Mouse (Mus musculus): ENCODE results near the gene Srm. TPM values are rescaled to one million over a fixed set of nuclear protein-coding genes. Genes with fewer than 3 reads are reported as not detected.
A peak's percentile ranks its signal among the peaks of the same experiment; 100 is the strongest.

Gene Srm
- 100 to 1,000 TPM; 107 to 109 TPM for total RNA-seq (2021)

- DNase-seq, result peak; percentile 98
- intact Hi-C loops (cut with DNase I), result no loop called here
These were observed at the start of gene Srm for GRCm38 (mm10) chr4:148591171-148591630. TSS of gene Srm (plus strand) at chr4:148591503.

GRCm38 (mm10) chr4:148549106-148549505 lies 42.2 kb upstream of the Srm start:
- DNase-seq, result peak; percentile 32
- intact Hi-C loops (cut with DNase I), result no loop called here

- no peak for DNase-seq
- intact Hi-C loops (cut with DNase I), result no loop called here
These were observed 33.5 kb upstream of the Srm start for GRCm38 (mm10) chr4:148557766-148558165.

GRCm38 (mm10) chr4:148558297-148559000 lies 32.9 kb upstream of the Srm start, which contains the start of gene Exosc10:
TSS of gene Exosc10 (plus strand) at chr4:148558429.
- peak; percentile 91 for DNase-seq
- intact Hi-C loops (cut with DNase I), result no loop called here

GRCm38 (mm10) chr4:148562676-148563075 lies 28.6 kb upstream of the Srm start:
- intact Hi-C loops (cut with DNase I), result no loop called here

GRCm38 (mm10) chr4:148563595-148563994 lies 27.7 kb upstream of the Srm start:
- no peak for DNase-seq
- intact Hi-C loops (cut with DNase I), result no loop called here

More at GRCm38 (mm10) chr4:148562676-148563075, 28.6 kb upstream of the Srm start:
- DNase-seq, result no peak

GRCm38 (mm10) chr4:148570138-148570537 lies 21.2 kb upstream of the Srm start:
- intact Hi-C loops (cut with DNase I), result no loop called here
- no peak for DNase-seq

- intact Hi-C loops (cut with DNase I), result no loop called here
- DNase-seq, result no peak
These were observed 20.5 kb upstream of the Srm start for GRCm38 (mm10) chr4:148570693-148571295.

GRCm38 (mm10) chr4:148573222-148573621 lies 18.1 kb upstream of the Srm start:
- intact Hi-C loops (cut with DNase I), result no loop called here
- no peak for DNase-seq

- peak; percentile 69 for DNase-seq
- intact Hi-C loops (cut with DNase I), result no loop called here
These were observed 10.5 kb upstream of the Srm start for GRCm38 (mm10) chr4:148580765-148581164.

- intact Hi-C loops (cut with DNase I), result no loop called here
- no peak for DNase-seq
These were observed 9.9 kb upstream of the Srm start for GRCm38 (mm10) chr4:148581422-148581821.

- intact Hi-C loops (cut with DNase I), result no loop called here
- DNase-seq, result no peak
These were observed 8.0 kb upstream of the Srm start for GRCm38 (mm10) chr4:148583257-148583656.

- DNase-seq, result no peak
These were observed 4.7 kb upstream of the Srm start for GRCm38 (mm10) chr4:148586648-148587047.

GRCm38 (mm10) chr4:148588793-148589192 lies 2.5 kb upstream of the Srm start:
- peak; percentile 67 for DNase-seq
- intact Hi-C loops (cut with DNase I), result no loop called here

More at GRCm38 (mm10) chr4:148586648-148587047, 4.7 kb upstream of the Srm start:
- intact Hi-C loops (cut with DNase I), result no loop called here

GRCm38 (mm10) chr4:148589565-148589964 lies 1.7 kb upstream of the Srm start:
- DNase-seq, result peak; percentile 47
- intact Hi-C loops (cut with DNase I), result no loop called here

GRCm38 (mm10) chr4:148590421-148591170 lies 707 bp upstream of the Srm start:
- peak; percentile 23 for DNase-seq
- intact Hi-C loops (cut with DNase I), result no loop called here

GRCm38 (mm10) chr4:148591637-148592380 lies 506 bp downstream of the Srm start:
- intact Hi-C loops (cut with DNase I), result no loop called here
- peak; percentile 46 for DNase-seq

GRCm38 (mm10) chr4:148593996-148594395 lies 2.7 kb downstream of the Srm start:
- peak; percentile 22 for DNase-seq
- intact Hi-C loops (cut with DNase I), result no loop called here

GRCm38 (mm10) chr4:148595916-148596315 lies 4.6 kb downstream of the Srm start:
- intact Hi-C loops (cut with DNase I), result no loop called here
- no peak for DNase-seq

GRCm38 (mm10) chr4:148596731-148597130 lies 5.4 kb downstream of the Srm start:
- intact Hi-C loops (cut with DNase I), result no loop called here
- no peak for DNase-seq

- intact Hi-C loops (cut with DNase I), result no loop called here
- DNase-seq, result no peak
These were observed 7.5 kb downstream of the Srm start for GRCm38 (mm10) chr4:148598826-148599225.
